Mouse (Mus musculus) urinary bladder, postnatal 14 days (tissue): Measurements from ENCODE around the gene Fam172a.
A peak's percentile ranks its signal among the peaks of the same experiment; 100 is the strongest.

ENCODE experiments used
- DNase-seq: peaks from one replicate; pipeline ENCODE4 v3.0.0; 2021; ENCODE audit warnings: low spot score

Fam172a gene

GRCm38 (mm10) chr13:78180261-78180660 lies 478.4 kb downstream of the Fam172a start:
- no peak for DNase-seq

- DNase-seq, result no peak
These were observed 479.5 kb downstream of the Fam172a start for GRCm38 (mm10) chr13:78181071-78181929.

- DNase-seq, result no peak
These were observed 480.2 kb downstream of the Fam172a start for GRCm38 (mm10) chr13:78181930-78182558.

- DNase-seq, result no peak
These were observed 481.2 kb downstream of the Fam172a start for GRCm38 (mm10) chr13:78183004-78183403.

DNA sequence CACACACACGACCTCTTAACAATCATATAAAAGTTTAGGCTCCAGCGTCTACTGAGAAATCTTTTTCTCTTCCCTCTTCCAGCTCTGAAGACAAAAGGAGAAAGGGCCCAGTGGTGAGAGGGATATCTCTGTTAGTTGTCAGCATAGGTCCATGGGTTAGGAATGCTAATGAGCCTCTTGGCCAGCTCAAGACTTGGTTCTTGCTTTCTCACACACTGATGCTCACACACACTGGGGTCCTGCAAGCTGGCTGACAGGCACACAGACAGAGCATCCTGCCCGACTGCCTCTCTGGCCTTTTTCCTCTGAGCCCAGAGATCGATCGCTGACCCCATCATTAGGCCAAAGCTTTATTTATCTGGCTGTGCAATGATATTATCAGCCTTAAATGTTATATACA lies 482.2 kb downstream of the Fam172a start:
- no peak for DNase-seq

DNA sequence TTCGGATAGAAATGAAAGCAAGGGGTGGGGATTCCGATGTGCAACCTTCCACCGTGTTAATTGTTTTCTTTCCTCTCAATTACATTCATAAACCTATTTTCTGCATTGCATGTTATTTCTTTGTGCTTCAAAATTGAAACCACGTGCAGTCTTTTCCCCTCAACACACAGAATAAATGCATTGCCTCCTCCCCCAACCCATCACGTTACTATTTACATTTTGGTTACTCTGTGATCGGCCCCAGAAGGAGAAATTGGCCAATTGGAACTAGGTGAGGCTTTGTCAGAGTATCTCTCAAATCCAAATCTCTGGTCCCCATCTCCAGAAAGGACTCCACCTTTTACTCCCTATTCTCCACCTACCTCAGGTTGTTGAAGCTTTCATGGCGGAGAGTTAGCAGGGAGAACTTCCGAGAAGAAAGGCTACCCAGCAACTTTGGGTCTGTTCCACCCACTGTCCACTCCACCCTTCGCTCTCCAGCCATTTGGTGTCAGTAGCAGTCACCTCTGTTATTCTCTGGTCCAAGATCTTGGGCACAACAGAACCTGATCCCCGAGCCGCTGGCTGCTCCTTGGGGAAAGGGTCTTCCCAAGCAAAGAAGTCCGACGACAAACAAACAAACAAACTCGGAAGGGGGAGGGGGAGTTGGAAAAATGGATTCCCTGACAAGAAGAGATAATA lies 483.1 kb downstream of the Fam172a start:
- DNase-seq, result no peak

GRCm38 (mm10) chr13:78186340-78186946 lies 484.6 kb downstream of the Fam172a start:
- DNase-seq, result no peak

GRCm38 (mm10) chr13:78187833-78188232 lies 486.0 kb downstream of the Fam172a start:
- no peak for DNase-seq

DNA sequence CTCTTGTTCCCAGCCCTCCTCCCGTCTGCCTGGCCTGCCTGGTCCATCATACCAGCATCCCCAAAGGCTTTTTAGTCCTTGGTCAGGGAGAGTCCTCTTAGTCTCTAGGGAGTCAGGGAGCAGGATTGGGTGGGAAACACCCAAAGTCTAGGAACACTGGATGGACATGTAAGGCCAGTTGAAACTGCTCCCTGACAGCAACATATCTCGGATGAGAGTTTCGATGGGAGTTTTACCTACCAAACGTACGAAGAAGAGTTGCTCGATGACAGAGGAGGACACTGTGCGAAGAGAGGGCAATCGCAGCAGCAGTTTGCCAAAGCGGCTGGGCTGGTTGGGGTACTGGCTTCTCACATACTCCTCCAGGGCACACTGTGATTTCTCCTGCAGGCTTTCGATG lies 487.8 kb downstream of the Fam172a start:
- DNase-seq, result no peak

DNA sequence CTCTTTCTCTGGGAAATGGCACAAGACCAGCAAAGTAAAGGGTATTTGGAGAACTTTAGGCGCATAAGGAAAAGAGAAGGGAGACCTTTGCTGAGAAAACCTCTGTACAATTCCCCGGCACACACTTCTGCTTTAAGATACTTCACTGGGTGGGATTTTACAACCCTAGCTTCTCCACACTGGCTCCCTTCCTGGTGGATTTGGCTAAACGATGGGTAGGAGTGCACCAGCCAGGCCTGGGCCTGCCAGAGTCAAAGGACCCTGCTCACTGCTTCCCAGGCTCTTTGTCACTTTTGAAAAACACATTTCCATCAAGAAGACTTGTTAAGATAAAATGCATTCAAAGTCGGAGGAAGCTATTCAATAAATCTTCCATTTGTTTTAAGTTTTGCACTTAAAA lies 491.4 kb downstream of the Fam172a start:
- DNase-seq, result no peak

GRCm38 (mm10) chr13:78194135-78194849 lies 492.5 kb downstream of the Fam172a start:
- no peak for DNase-seq

- DNase-seq, result no peak
These were observed 493.2 kb downstream of the Fam172a start for GRCm38 (mm10) chr13:78194850-78195600.

DNA sequence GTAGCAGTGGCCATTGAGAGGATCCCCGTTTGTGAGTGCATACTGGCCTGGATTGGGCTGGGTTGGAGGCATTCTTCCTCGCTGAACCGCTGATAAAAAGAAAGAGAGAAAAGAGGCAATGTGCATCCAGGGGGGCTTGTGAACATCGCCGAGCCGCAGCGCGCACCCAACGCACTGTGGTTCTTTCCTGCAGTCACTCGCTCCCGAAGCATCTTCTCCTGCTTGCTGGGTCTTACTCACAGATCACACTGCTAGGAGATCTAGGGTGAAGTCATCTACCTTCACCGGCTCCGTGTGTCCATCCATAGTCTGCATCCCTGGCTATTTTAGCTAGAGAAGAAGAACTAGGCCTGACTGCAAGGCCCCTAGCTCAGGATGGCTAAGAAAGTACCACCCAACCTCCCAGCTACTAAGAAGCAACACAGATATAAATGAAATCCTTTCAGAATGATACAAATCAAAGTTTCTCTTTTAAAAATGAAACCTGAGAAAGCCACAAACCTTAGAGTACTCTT lies 493.8 kb downstream of the Fam172a start:
- DNase-seq, result no peak

DNA sequence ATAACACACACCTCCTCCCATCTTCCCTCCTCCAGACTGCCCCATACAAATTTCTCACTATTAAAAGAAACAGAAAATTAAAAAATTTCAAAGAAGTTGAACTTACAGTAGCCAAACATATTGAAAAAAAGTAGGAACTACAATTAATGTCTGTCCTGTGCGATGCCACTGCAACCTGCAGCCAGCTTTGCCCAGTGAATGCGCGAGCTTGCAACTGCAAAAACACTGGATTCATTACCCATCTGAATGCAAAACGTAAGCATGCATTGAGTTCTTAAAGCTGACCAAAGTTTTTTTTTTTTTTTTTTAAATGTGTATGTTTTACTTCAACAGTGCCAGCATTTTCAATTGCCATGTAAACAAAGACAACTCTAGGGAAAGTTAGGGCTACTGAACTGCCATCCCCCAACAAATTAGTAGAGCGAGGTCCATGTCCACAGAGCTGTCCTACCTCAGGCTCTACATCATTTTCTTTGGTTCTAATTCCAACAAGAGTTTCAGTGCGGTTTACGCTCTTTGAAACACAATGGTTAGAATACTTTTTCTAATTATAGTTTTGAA lies 494.5 kb downstream of the Fam172a start:
- no peak for DNase-seq

DNA sequence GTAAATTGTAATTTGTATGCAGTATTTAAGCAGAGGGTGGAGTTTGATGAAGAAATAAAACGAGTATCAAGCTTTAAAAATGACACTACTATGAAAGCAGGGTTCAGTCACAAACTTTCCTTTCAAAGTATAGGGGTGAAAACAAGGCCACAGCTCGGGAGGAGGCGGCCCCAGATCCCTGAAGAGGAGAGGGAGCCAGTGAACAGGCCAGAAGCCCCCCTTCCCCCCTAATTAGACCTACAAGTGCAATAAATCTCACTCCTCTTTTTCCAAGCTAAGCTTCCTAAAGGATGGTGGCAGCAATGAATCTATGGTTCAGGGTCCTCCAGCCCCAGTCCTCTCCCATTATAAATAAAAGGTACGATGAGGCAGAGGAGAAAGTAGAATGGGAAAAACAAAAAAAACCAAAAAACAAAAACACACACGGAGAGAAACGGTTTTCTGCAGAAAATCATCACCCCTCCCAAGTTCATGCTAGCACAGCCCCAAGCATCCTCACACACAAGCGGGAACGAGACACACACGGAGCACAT lies 495.5 kb downstream of the Fam172a start:
- no peak for DNase-seq

DNA sequence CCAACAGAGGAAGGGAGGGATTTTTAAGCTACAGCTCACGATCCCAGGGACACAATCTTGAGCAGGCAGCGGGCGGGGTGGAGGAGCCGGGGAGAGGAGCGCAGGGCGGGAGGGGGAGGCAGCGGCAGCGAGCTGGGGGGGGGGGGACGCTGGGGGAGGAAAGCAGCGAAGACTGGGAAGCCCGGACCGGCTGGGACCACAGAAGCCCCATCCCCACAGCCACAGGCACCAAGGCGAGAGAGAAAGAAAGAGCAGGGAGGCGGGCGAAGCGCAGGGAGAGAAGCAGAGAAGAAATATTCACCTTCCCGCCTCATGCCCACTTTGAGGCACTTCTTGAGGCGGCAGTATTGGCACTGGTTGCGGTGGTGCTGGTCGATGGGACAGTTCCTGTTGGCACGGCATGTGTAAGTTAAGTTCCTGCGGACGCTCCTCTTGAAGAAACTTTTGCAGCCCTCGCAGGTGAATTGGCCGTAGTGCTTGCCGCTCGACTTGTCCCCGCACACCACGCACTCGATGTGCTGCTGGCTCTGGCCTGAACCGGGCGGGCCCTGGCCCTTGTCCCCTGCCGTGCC lies 496.1 kb downstream of the Fam172a start:
- no peak for DNase-seq

GRCm38 (mm10) chr13:78198391-78198870 lies 496.6 kb downstream of the Fam172a start:
- DNase-seq, result no peak

- DNase-seq, result peak; percentile 46
These were observed 497.2 kb downstream of the Fam172a start for GRCm38 (mm10) chr13:78198871-78199641.

DNA sequence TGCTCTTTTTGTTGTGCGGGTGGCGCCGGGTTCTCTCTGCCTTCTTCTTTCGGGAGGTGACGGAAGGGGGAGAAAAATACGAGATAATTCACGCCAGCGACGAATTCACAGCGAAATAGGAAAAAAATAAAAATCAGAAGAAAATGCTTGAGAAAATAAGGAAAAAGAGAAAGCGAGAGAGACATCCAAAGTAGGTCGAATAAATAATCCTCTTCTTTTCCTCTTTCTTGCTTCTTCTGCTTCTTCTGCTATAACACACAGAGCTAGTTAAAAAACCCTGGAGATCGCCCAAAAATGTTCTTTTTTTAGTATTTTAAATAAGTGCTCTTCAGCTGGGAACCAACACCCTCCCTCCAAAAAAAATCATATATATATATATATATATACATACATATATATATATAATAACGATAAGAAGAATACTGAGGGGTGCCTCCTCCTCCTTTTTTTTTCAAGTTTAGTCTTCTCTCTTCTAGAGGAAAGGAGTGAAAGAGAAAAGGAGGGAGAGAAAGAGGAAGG lies 497.9 kb downstream of the Fam172a start, which contains the start of gene Nr2f1:
Gene Nr2f1, minus strand, starts transcription at position 116 of the 519 bp plus-strand sequence.
- no peak for DNase-seq
